Mouse (Mus musculus) liver, postnatal 0 days (tissue): ENCODE results near the gene Ppp1r12b. TPM values are rescaled to one million over a fixed set of nuclear protein-coding genes. Genes with fewer than 3 reads are reported as not detected.

Source experiments
- ATAC-seq: fragments of 200-750 bp; cut with Nextera tagmentation; 2 replicates; pipeline ENCODE4 v1.8.0; 2017; ENCODE audit warnings: mild to moderate bottlenecking, moderate library complexity
- DNase-seq: peaks from one replicate; pipeline ENCODE4 v3.0.0-alpha.2; 2016
- H3K27ac ChIP-seq: fragments of 300-500 bp; sonication (generic); 2 replicates; pipeline ENCODE4 v1.5.1; 2014; ENCODE audit warnings: antibody characterized with exemption, moderate library complexity, mild to moderate bottlenecking, low read depth
- H3K27me3 ChIP-seq: fragments of 300-500 bp; sonication (generic); 2 replicates; pipeline ENCODE4 v1.6.1; 2014; ENCODE audit warnings: low read length, control low read depth, mixed read lengths; ENCODE audit not compliant: insufficient read depth
- H3K36me3 ChIP-seq: fragments of 300-500 bp; sonication (generic); replicated peaks from 2 replicates; pipeline ENCODE4 v1.6.1; 2014; ENCODE audit warnings: mild to moderate bottlenecking, control low read depth, low read length, moderate library complexity, mixed read lengths; ENCODE audit not compliant: insufficient read depth
- H3K4me1 ChIP-seq: fragments of 300-500 bp; sonication (generic); 2 replicates; pipeline ENCODE4 v1.6.1; 2014; ENCODE audit warnings: antibody characterized with exemption, mild to moderate bottlenecking, control low read depth; ENCODE audit not compliant: insufficient read depth
- H3K4me2 ChIP-seq: fragments of 300-500 bp; sonication (generic); 2 replicates; pipeline ENCODE4 v1.6.1; 2014; ENCODE audit warnings: low read depth, mild to moderate bottlenecking, low read length, moderate library complexity, mixed read lengths
- H3K4me3 ChIP-seq: fragments of 300-500 bp; sonication (generic); 2 replicates; pipeline ENCODE4 v1.5.1; 2014; ENCODE audit warnings: low read depth, low read length
- H3K9ac ChIP-seq: fragments of 300-500 bp; sonication (generic); replicated peaks from 2 replicates; pipeline ENCODE4 v1.6.1; 2014; ENCODE audit warnings: mild to moderate bottlenecking, moderate library complexity
- H3K9me3 ChIP-seq: fragments of 300-500 bp; sonication (generic); 2 replicates; pipeline ENCODE4 v1.6.1; 2016; ENCODE audit warnings: mild to moderate bottlenecking, control low read depth, low read length, mixed read lengths
- CTCF ChIP-seq: sonication (generic); IDR thresholded peaks from 2 replicates; pipeline ENCODE4 v1.5.1; 2016; ENCODE audit warnings: antibody characterized with exemption, low read depth
- EP300 ChIP-seq: IDR thresholded peaks from 2 replicates; pipeline ENCODE4 v1.6.1; 2016; ENCODE audit warnings: antibody characterized with exemption, low read depth, mild to moderate bottlenecking
- WGBS: fragments of 180-500 bp; shearing (Covaris S2); extraction: QIAGEN DNeasy Blood & Tissue Kit; methylation state at CpG from one replicate; pipeline ENCODE4 v1.1.7; 2014; ENCODE audit not compliant: insufficient replicate concordance; 5-methylcytosine and 5-hydroxymethylcytosine counted together
- polyA plus RNA-seq: library from polyadenylated mRNA; unstranded; fragments of >200 nt; fragmentation: Nextera tagmentation; extraction: Ambion mirVana; gene quantifications from 2 replicates; pipeline ENCODE4 v1.2.1, GENCODE M21; 2015

The Ppp1r12b gene
- polyA plus RNA-seq, 1 experiment from 2014 or later, result 0.93 TPM

GRCm38 (mm10) chr1:134817916-134818595 is 137.7 kb downstream of the Ppp1r12b start:
- ATAC-seq (no peak), DNase-seq (no peak)
- H3K9me3 ChIP-seq, result no peaks in the 10 kb centered on the region
- TF ChIP-seq CTCF (no peak), EP300 (no peak)
- H3K27me3 ChIP-seq, result no peaks in the 10 kb centered on the region
- H3K4me2 ChIP-seq, result no peak overlapping the region
- no peak overlapping the region for H3K9ac ChIP-seq
- 87% methylated on average over 6 of the region's 6 CpGs for WGBS
- H3K4me1 ChIP-seq, result peaks cover 12% of the 10 kb centered on the region
- no peak overlapping the region for H3K27ac ChIP-seq
- no peaks in the 10 kb centered on the region for H3K36me3 ChIP-seq
- H3K4me3 ChIP-seq, result no peak overlapping the region

GRCm38 (mm10) chr1:134817120-134817519 is 138.6 kb downstream of the Ppp1r12b start:
- H3K9me3 ChIP-seq, result no peaks in the 10 kb centered on the region
- ATAC-seq, result peak; percentile 53
- peak overlapping the region; percentile 29; the same call in 1 of the 2 replicates for H3K27ac ChIP-seq
- H3K36me3 ChIP-seq, result no peaks in the 10 kb centered on the region
- DNase-seq, result no peak
- H3K4me3 ChIP-seq, result no peak overlapping the region
- 82% methylated on average over 1 of the region's 1 CpGs for WGBS
- TF ChIP-seq CTCF, result no peak
- peak; percentile 77 for TF ChIP-seq EP300
- peaks cover 12% of the 10 kb centered on the region for H3K4me1 ChIP-seq
- H3K9ac ChIP-seq, result no peak overlapping the region
- no peaks in the 10 kb centered on the region for H3K27me3 ChIP-seq
- 0 out of 2 replicates have a peak overlapping the region, but pooled peaks have one; percentile 13 for H3K4me2 ChIP-seq

GRCm38 (mm10) chr1:134816617-134817016 is 139.1 kb downstream of the Ppp1r12b start:
- 0 out of 2 replicates have a peak overlapping the region, but pooled peaks have one; percentile 13 for H3K4me2 ChIP-seq
- TF ChIP-seq CTCF (no peak), EP300 (no peak)
- peak overlapping the region; percentile 29; the same call in 1 of the 2 replicates for H3K27ac ChIP-seq
- 58% methylated on average over 6 of the region's 6 CpGs for WGBS
- no peak overlapping the region for H3K4me3 ChIP-seq
- H3K36me3 ChIP-seq, result no peaks in the 10 kb centered on the region
- no peak overlapping the region for H3K9ac ChIP-seq
- no peaks in the 10 kb centered on the region for H3K9me3 ChIP-seq
- no peaks in the 10 kb centered on the region for H3K27me3 ChIP-seq
- DNase-seq (peak; percentile 46), ATAC-seq (peak; percentile 80)
- peaks cover 12% of the 10 kb centered on the region for H3K4me1 ChIP-seq

- Histone ChIP-seq H3K4me3 (no peak overlapping the region), H3K9me3 (no peaks in the 10 kb centered on the region), H3K27ac (no peak overlapping the region), H3K27me3 (no peaks in the 10 kb centered on the region), H3K9ac (no peak overlapping the region), H3K4me2 (no peak overlapping the region), H3K4me1 (peaks cover 12% of the 10 kb centered on the region), H3K36me3 (no peaks in the 10 kb centered on the region)
- ATAC-seq (no peak), DNase-seq (no peak)
- WGBS, result 84% methylated on average over 3 of the region's 3 CpGs
- no peak for TF ChIP-seq CTCF
- no peak for TF ChIP-seq EP300
Observed at GRCm38 (mm10) chr1:134815748-134816147, 140.0 kb downstream of the Ppp1r12b start.

- ATAC-seq, result no peak
Observed at GRCm38 (mm10) chr1:134805471-134805870, 150.3 kb downstream of the Ppp1r12b start.

GRCm38 (mm10) chr1:134804373-134804772 is 151.4 kb downstream of the Ppp1r12b start:
- Histone ChIP-seq H3K27ac (peak overlapping the region; percentile 64; the same call in 1 of the 2 replicates), H3K4me2 (no peak overlapping the region), H3K9ac (0 out of 2 replicates have a peak overlapping the region, but pooled peaks have one; percentile 16), H3K27me3 (no peaks in the 10 kb centered on the region), H3K9me3 (no peaks in the 10 kb centered on the region), H3K36me3 (no peaks in the 10 kb centered on the region), H3K4me1 (peaks cover 5% of the 10 kb centered on the region; the same call in 1 of the 2 replicates), H3K4me3 (no peak overlapping the region)
- WGBS, result 78% methylated on average over 5 of the region's 5 CpGs
- DNase-seq, result no peak
- TF ChIP-seq EP300 (no peak), CTCF (no peak)
- no peak for ATAC-seq

More at GRCm38 (mm10) chr1:134805471-134805870, 150.3 kb downstream of the Ppp1r12b start:
- no peaks in the 10 kb centered on the region for H3K27me3 ChIP-seq
- no peak overlapping the region for H3K4me3 ChIP-seq
- DNase-seq, result no peak
- H3K9ac ChIP-seq, result no peak overlapping the region
- no peaks in the 10 kb centered on the region for H3K36me3 ChIP-seq
- H3K4me1 ChIP-seq, result peaks cover 5% of the 10 kb centered on the region; the same call in 1 of the 2 replicates
- WGBS, result 85% methylated on average over 9 of the region's 9 CpGs
- H3K4me2 ChIP-seq, result no peak overlapping the region
- no peaks in the 10 kb centered on the region for H3K9me3 ChIP-seq
- TF ChIP-seq EP300, result no peak
- TF ChIP-seq CTCF, result no peak
- H3K27ac ChIP-seq, result no peak overlapping the region
